Mouse (Mus musculus) left cerebral cortex, postnatal 36 days (tissue): Measurements from ENCODE around the gene Plg. TPM values are rescaled to one million over a fixed set of nuclear protein-coding genes. Genes with fewer than 3 reads are reported as not detected.

ENCODE experiments used
- DNase-seq, 2 experiments: peaks; one replicate each; pipeline ENCODE4 v3.0.0; 2021 to 2022; ENCODE audit warnings: low spot score in 2 of 2, mixed read lengths in 1 of 2
- intact Hi-C: fragments of 180-260 bp; cut with DNase I; formaldehyde crosslinking; loops from one replicate; pipeline ENCODE4 v1.15.1; 2025
- total RNA-seq, 2 experiments: library from RNA; stranded (reverse); gene quantifications; 2 replicates each; pipeline ENCODE4 v1.2.3; 2021

Plg gene
- total RNA-seq, result under 1 TPM in 1 of 2 experiments, not detected in 1; 0.18 TPM

GRCm38 (mm10) chr17:12377981-12378705 lies at the start of gene Plg:
Gene Plg, plus strand, starts transcription at chr17:12378608.
- intact Hi-C loops, result no loop called here

GRCm38 (mm10) chr17:12335115-12335514 lies 43.3 kb upstream of the Plg start:
- intact Hi-C loops, result no loop called here
- DNase-seq, result no peak

More at GRCm38 (mm10) chr17:12377981-12378705, at the start of gene Plg:
- DNase-seq, result no peak

GRCm38 (mm10) chr17:12336073-12336868 lies 42.1 kb upstream of the Plg start:
- DNase-seq, result no peak
- intact Hi-C loops, result no loop called here

GRCm38 (mm10) chr17:12337156-12337555 lies 41.3 kb upstream of the Plg start:
- intact Hi-C loops, result no loop called here
- DNase-seq, result no peak

GRCm38 (mm10) chr17:12343702-12344376 lies 34.6 kb upstream of the Plg start:
- intact Hi-C loops, result no loop called here
- no peak for DNase-seq

GRCm38 (mm10) chr17:12347462-12347861 lies 30.9 kb upstream of the Plg start:
- intact Hi-C loops, result no loop called here
- DNase-seq, result no peak

- no peak for DNase-seq
- intact Hi-C loops, result no loop called here
Observed at GRCm38 (mm10) chr17:12351564-12351963, 26.8 kb upstream of the Plg start.

GRCm38 (mm10) chr17:12352781-12353180 lies 25.6 kb upstream of the Plg start:
- intact Hi-C loops, result no loop called here

GRCm38 (mm10) chr17:12359876-12360275 lies 18.5 kb upstream of the Plg start:
- intact Hi-C loops, result no loop called here
- no peak for DNase-seq

More at GRCm38 (mm10) chr17:12352781-12353180, 25.6 kb upstream of the Plg start:
- DNase-seq, result no peak

GRCm38 (mm10) chr17:12363601-12364425 lies 14.6 kb upstream of the Plg start:
- DNase-seq, result no peak
- intact Hi-C loops, result loop anchor here (1.0 kb wide), 1 partner anchor 46 kb away; the partner anchor contains the start of gene Map3k4

- intact Hi-C loops, result loop anchor here (1.0 kb wide), 1 partner anchor 46 kb away; the partner anchor contains the start of gene Map3k4
- peak in 1 of 2 experiments; percentile 25 for DNase-seq
Observed at GRCm38 (mm10) chr17:12364426-12364735, 14.0 kb upstream of the Plg start.

- peak; percentile 29 to 46 for DNase-seq
- intact Hi-C loops, result loop anchor here (2.0 kb wide), 1 partner anchor 331 kb away; no protein-coding TSS in a partner anchor
Observed at GRCm38 (mm10) chr17:12367373-12367930, 11.0 kb upstream of the Plg start.

GRCm38 (mm10) chr17:12369393-12369792 lies 9.0 kb upstream of the Plg start:
- intact Hi-C loops, result no loop called here
- DNase-seq, result no peak

- DNase-seq, result no peak
- intact Hi-C loops, result loop anchor here (5.0 kb wide), 2 partner anchors 103 to 143 kb away; no protein-coding TSS in a partner anchor
Observed at GRCm38 (mm10) chr17:12370289-12370688, 8.1 kb upstream of the Plg start.

GRCm38 (mm10) chr17:12371310-12371925 lies 7.0 kb upstream of the Plg start:
- DNase-seq, result no peak
- intact Hi-C loops, result loop anchor here (5.0 kb wide), 2 partner anchors 104 to 144 kb away; no protein-coding TSS in a partner anchor

- intact Hi-C loops, result loop anchor here (5.0 kb wide), 2 partner anchors 105 to 145 kb away; no protein-coding TSS in a partner anchor
- DNase-seq, result peak; percentile 36 to 43
Observed at GRCm38 (mm10) chr17:12372021-12372420, 6.4 kb upstream of the Plg start.

- intact Hi-C loops, result loop anchor here (5.0 kb wide), 2 partner anchors 106 to 146 kb away; no protein-coding TSS in a partner anchor
- DNase-seq, result no peak
Observed at GRCm38 (mm10) chr17:12373601-12374144, 4.7 kb upstream of the Plg start.

GRCm38 (mm10) chr17:12380287-12380686 lies 1.9 kb downstream of the Plg start:
- DNase-seq, result no peak
- intact Hi-C loops, result no loop called here
